Mouse (Mus musculus): Measurements from ENCODE around the gene Tbc1d1. TPM values are rescaled to one million over a fixed set of nuclear protein-coding genes. Genes with fewer than 3 reads are reported as not detected.

Gene Tbc1d1
- polyA plus RNA-seq (2012; rRNA removed), result 12.1 and 18.5 TPM in 2 replicates

DNA sequence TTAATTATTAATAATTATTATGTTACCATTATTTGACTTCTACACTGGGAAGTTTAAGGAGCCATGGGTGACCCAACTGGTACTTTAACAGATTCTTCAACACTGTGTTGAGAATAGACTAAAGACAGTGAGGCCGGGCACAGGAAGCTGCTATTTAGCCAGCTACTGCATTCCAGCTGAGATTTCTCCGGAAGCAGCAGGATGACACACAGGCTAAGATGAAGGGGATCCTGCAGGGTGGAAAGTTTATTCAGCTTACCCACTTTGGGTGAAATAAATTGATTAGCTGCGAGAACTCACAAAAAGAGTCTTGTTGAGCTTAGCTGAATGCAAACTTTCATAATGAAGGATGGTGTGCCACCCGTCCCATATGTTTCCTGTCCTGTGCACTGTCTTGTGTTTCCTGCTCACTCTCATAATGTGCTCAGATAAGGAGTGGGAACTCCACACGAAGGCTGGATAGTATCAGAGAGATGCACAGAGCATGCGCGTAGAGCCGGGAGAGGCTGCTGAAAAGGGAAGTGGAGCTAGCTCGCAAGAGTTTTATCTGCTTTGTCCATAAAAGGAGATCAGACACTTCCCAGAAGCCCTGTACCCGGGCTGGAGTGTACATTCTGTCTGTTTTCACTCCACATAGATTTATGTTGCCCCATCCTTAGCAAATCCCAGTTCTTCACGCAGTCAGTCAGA, at the start of gene Tbc1d1:
Gene Tbc1d1, plus strand, starts transcription at position 445 of the 690 bp plus-strand sequence.
- H3K4me1 ChIP-seq (ENCODE audit: control insufficient read depth, insufficient read depth, low read length), result peaks cover 3% of the 10 kb centered on the region; the same call in 1 of the 2 replicates
- TF ChIP-seq POLR2A (IDR thresholded peaks at IDR 0.05; ENCODE audit: borderline replicate concordance, extremely low read depth, low read depth, low read length), result peak; percentile 29; the same call in 1 of the 2 replicates
- no peak for TF ChIP-seq CTCF (IDR thresholded peaks at IDR 0.05; ENCODE audit: insufficient read depth, low read length)
- H3K4me3 ChIP-seq (replicated peaks; ENCODE audit: extremely low read depth, low read depth, low read length), result peak within 1 kb of the TSS; percentile 8
- 14% methylated on average over 11 of the region's 11 CpGs for WGBS
- peak; percentile 10 for DNase-seq

DNA sequence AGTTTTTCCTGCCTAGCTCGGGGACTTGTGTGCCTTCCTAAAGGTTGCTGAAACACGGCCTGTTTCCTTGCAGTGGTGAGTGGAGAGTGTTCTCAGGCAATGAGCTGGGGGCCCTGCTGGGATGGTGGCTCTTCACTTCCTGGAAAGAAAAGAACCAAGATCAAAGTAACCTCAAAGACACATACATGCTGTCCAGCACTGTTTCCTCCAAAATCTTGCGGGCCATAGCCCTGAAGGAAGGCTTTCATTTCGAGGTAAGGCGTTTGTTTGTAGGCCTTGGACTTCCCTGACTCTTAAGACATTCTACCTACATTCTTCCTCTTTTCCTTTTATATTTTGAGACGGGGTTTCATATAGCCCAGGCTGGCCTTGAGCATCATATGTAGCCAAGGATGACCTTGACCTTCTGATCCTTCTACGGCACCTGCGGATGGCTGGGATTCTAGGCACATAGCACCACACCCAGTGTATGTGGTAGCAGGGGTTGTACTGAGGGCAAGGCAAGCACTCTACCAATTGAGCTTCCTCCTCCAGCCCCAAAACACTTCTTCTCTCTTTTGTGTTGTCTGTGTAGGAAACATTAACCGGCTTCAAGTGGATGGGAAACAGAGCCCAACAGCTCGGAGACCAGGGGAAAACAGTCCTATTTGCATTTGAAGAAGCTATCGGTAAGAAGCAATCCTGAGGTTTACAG, 48.4 kb upstream of the Tbc1d1 start:
- WGBS, result 85% methylated on average over 11 of the region's 11 CpGs
- Histone ChIP-seq H3K4me3 (replicated peaks; ENCODE audit: extremely low read depth, low read depth, low read length) (no peak overlapping the region), H3K4me1 (ENCODE audit: control insufficient read depth, insufficient read depth, low read length) (no peaks in the 10 kb centered on the region)
- no peak for TF ChIP-seq CTCF (IDR thresholded peaks at IDR 0.05; ENCODE audit: insufficient read depth, low read length)
- no peak for TF ChIP-seq POLR2A (IDR thresholded peaks at IDR 0.05; ENCODE audit: borderline replicate concordance, extremely low read depth, low read depth, low read length)
- DNase-seq, result no peak

GRCm38 (mm10) chr5:64109217-64109616, 46.9 kb upstream of the Tbc1d1 start:
- 69% methylated on average over 3 of the region's 3 CpGs for WGBS
- DNase-seq, result no peak
- no peak overlapping the region for H3K4me3 ChIP-seq (replicated peaks; ENCODE audit: extremely low read depth, low read depth, low read length)
- TF ChIP-seq CTCF (IDR thresholded peaks at IDR 0.05; ENCODE audit: insufficient read depth, low read length) (no peak), POLR2A (IDR thresholded peaks at IDR 0.05; ENCODE audit: borderline replicate concordance, extremely low read depth, low read depth, low read length) (no peak)
- H3K4me1 ChIP-seq (ENCODE audit: control insufficient read depth, insufficient read depth, low read length), result no peaks in the 10 kb centered on the region

GRCm38 (mm10) chr5:64112360-64112759, 43.7 kb upstream of the Tbc1d1 start:
- no peak for DNase-seq
- WGBS, result 67% methylated on average over 3 of the region's 3 CpGs
- TF ChIP-seq CTCF (IDR thresholded peaks at IDR 0.05; ENCODE audit: insufficient read depth, low read length), result no peak
- TF ChIP-seq POLR2A (IDR thresholded peaks at IDR 0.05; ENCODE audit: borderline replicate concordance, extremely low read depth, low read depth, low read length), result no peak
- H3K4me3 ChIP-seq (replicated peaks; ENCODE audit: extremely low read depth, low read depth, low read length), result no peak overlapping the region
- H3K4me1 ChIP-seq (ENCODE audit: control insufficient read depth, insufficient read depth, low read length), result no peaks in the 10 kb centered on the region

DNA sequence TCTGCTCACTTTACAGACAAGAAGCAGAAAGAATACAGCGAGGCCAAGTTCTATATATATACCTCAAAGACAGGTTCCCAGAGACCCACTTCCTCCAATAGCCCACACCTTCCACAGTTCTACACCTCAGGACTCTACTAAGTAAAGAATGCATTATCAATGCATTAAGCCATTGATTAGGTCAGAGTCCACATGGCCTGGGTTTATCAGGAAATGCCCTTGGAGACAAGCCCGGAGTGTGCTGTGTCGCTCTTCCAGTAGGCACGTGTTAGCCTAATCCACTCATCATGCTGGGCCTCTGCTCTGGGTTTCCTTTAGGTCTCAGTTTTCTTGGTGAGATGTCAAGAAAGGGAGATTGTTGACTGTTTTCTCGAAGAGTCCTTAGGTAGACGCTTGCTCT, 41.9 kb upstream of the Tbc1d1 start:
- TF ChIP-seq CTCF (IDR thresholded peaks at IDR 0.05; ENCODE audit: insufficient read depth, low read length) (no peak), POLR2A (IDR thresholded peaks at IDR 0.05; ENCODE audit: borderline replicate concordance, extremely low read depth, low read depth, low read length) (no peak)
- H3K4me3 ChIP-seq (replicated peaks; ENCODE audit: extremely low read depth, low read depth, low read length), result no peak overlapping the region
- WGBS, result 90% methylated on average over 6 of the region's 6 CpGs
- no peak for DNase-seq
- no peaks in the 10 kb centered on the region for H3K4me1 ChIP-seq (ENCODE audit: control insufficient read depth, insufficient read depth, low read length)

- no peak for DNase-seq
- Histone ChIP-seq H3K4me3 (replicated peaks; ENCODE audit: extremely low read depth, low read depth, low read length) (no peak overlapping the region), H3K4me1 (ENCODE audit: control insufficient read depth, insufficient read depth, low read length) (no peaks in the 10 kb centered on the region)
- 85% methylated on average over 1 of the region's 1 CpGs for WGBS
- no peak for TF ChIP-seq CTCF (IDR thresholded peaks at IDR 0.05; ENCODE audit: insufficient read depth, low read length)
- TF ChIP-seq POLR2A (IDR thresholded peaks at IDR 0.05; ENCODE audit: borderline replicate concordance, extremely low read depth, low read depth, low read length), result no peak
These were observed 38.9 kb upstream of the Tbc1d1 start for GRCm38 (mm10) chr5:64117191-64117590.

DNA sequence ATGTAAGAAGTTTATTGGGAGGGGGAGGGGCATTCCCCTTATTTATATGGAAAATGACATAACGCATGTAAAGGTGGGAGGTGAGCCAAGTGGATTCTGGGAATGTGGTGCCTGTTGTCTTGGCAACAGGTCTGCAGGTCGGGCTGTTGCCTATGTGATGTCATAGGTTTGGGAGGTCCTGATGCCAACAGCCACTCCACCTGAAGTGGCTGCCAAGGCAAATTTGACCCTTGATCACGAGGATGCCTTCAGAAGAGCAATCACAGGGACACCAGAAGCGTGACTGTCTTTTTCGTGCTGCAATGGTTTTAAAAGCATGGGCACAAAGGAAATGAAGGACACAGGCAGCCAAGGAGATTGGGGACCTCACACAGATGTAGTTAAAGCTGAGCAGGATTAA, 30.3 kb upstream of the Tbc1d1 start:
- no peak for DNase-seq
- Histone ChIP-seq H3K4me3 (replicated peaks; ENCODE audit: extremely low read depth, low read depth, low read length) (no peak overlapping the region), H3K4me1 (ENCODE audit: control insufficient read depth, insufficient read depth, low read length) (no peaks in the 10 kb centered on the region)
- 76% methylated on average over 5 of the region's 5 CpGs for WGBS
- TF ChIP-seq CTCF (IDR thresholded peaks at IDR 0.05; ENCODE audit: insufficient read depth, low read length) (no peak), POLR2A (IDR thresholded peaks at IDR 0.05; ENCODE audit: borderline replicate concordance, extremely low read depth, low read depth, low read length) (no peak)

DNA sequence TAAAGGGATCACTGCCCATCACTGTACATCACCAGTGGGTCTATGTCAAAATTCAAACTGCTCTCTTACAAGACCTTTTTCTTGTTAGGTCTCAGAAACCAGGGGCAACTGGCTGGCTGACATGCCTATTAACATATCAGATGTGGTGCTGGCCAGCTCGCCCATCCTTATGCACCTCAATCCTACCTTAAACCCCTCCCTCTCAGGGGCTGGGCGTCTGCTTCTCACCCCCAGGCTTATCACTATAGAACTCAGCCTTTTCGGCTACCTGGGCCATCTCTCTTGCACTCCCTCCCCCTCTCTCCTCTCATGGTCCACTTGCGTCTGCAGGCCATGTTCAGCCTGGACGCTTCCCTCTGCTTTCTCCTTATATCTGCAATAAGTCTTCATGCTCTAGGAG, 24.6 kb upstream of the Tbc1d1 start:
- WGBS, result 72% methylated on average over 5 of the region's 5 CpGs
- DNase-seq, result no peak
- Histone ChIP-seq H3K4me3 (replicated peaks; ENCODE audit: extremely low read depth, low read depth, low read length) (no peak overlapping the region), H3K4me1 (ENCODE audit: control insufficient read depth, insufficient read depth, low read length) (no peaks in the 10 kb centered on the region)
- TF ChIP-seq POLR2A (IDR thresholded peaks at IDR 0.05; ENCODE audit: borderline replicate concordance, extremely low read depth, low read depth, low read length) (no peak), CTCF (IDR thresholded peaks at IDR 0.05; ENCODE audit: insufficient read depth, low read length) (no peak)

GRCm38 (mm10) chr5:64133901-64134300, 22.2 kb upstream of the Tbc1d1 start:
- 78% methylated on average over 4 of the region's 4 CpGs for whole genome bisulfite sequencing
- no peak for TF ChIP-seq CTCF (IDR thresholded peaks at IDR 0.05; ENCODE audit: insufficient read depth, low read length)
- DNase-seq, result no peak
- H3K4me3 ChIP-seq (replicated peaks; ENCODE audit: extremely low read depth, low read depth, low read length), result no peak overlapping the region
- no peaks in the 10 kb centered on the region for H3K4me1 ChIP-seq (ENCODE audit: control insufficient read depth, insufficient read depth, low read length)

GRCm38 (mm10) chr5:64136325-64136724, 19.8 kb upstream of the Tbc1d1 start:
- no peak for DNase-seq
- peak; percentile 66 for TF ChIP-seq CTCF (IDR thresholded peaks at IDR 0.05; ENCODE audit: insufficient read depth, low read length)
- TF ChIP-seq POLR2A (IDR thresholded peaks at IDR 0.05; ENCODE audit: borderline replicate concordance, extremely low read depth, low read depth, low read length), result no peak

More at GRCm38 (mm10) chr5:64136325-64136724, 19.8 kb upstream of the Tbc1d1 start:
- H3K4me3 ChIP-seq (replicated peaks; ENCODE audit: extremely low read depth, low read depth, low read length), result no peak overlapping the region
- no peaks in the 10 kb centered on the region for H3K4me1 ChIP-seq (ENCODE audit: control insufficient read depth, insufficient read depth, low read length)
- WGBS, result 69% methylated on average over 5 of the region's 5 CpGs

Measured in lung, adult 2 months (tissue).